Mouse (Mus musculus): Measurements from ENCODE around the gene Rbfox3.

DNA sequence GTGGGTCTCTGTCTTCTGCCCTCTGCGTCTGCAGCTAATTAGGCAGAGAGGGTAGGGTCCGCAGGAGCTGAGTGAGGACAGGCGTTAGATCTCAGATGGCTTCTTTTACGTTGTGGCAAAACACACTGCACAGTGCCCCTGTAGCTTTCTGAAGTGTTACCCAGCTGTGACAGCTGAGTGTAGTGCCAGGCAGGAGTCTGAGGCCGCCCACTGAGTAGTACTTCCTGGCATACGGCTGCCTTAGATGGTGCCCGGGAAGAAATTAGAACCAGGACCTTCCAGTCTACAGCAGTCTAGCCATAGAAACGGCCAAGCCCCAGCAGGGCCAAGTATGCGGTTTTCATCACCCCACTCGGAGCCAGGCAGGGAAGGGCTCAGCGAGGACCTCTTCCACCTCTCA lies 426.1 kb downstream of the Rbfox3 start:
- TF ChIP-seq POLR2A (IDR thresholded peaks at IDR 0.05; ENCODE audit: borderline replicate concordance, insufficient read depth, low read length) (no peak), CTCF (IDR thresholded peaks at IDR 0.05; ENCODE audit: borderline replicate concordance, insufficient read depth, low read depth, low read length) (no peak)
